Comparison of ENCODE assay signal across 11 mouse cellular contexts in genomic region chr9:92820721-92821120, GRCm38 (mm10).
A peak's percentile ranks its signal among the peaks of the same experiment; 100 is the strongest.
DNase-seq lines count a peak whose midpoint lies in the region; ATAC-seq and TF ChIP-seq lines count a peak whose summit lies in the region.
"Had no signal": no experiment of that assay in that cellular context is flagged by ENCODE, and none has a peak within 500 bp of the region (broad histone marks: within the 10 kb centered on the region; RNA-seq: fewer than 3 reads in every experiment).

No protein-coding gene starts in this region.

- peak; percentile 79 for ATAC-seq in kidney, embryonic 15.5 days (replicated peaks; ENCODE audit: low FRiP score)
- no peak for ATAC-seq in embryonic facial prominence, embryonic 13.5 days (ENCODE audit: insufficient number of reproducible peaks, insufficient read depth, low FRiP score, low TSS enrichment, low read depth)
- peak; percentile 66; the same call in 1 of the 2 replicates for ATAC-seq in midbrain, embryonic 14.5 days (ENCODE audit: low FRiP score, low TSS enrichment)
- no peak for ATAC-seq in inflammation-experienced regulatory T-cells, adult 6 months

- no peak for TF ChIP-seq CTCF in kidney, adult 2 months (conservative IDR thresholded peaks at IDR 0.05; ENCODE audit: insufficient read depth, insufficient read length, low read depth, low read length)

- H3K27me3 ChIP-seq in kidney, embryonic 15.5 days = no peaks in the 10 kb centered on the region
- H3K27me3 ChIP-seq in kidney, adult 2 months (replicated peaks; ENCODE audit: control insufficient read depth, insufficient read depth, low read length) = no peaks in the 10 kb centered on the region
- H3K27me3 ChIP-seq in embryonic facial prominence, embryonic 13.5 days = no peaks in the 10 kb centered on the region
- no peaks in the 10 kb centered on the region for H3K27me3 ChIP-seq in midbrain, embryonic 14.5 days (ENCODE audit: control insufficient read depth, insufficient read depth, low read length)
- H3K27me3 ChIP-seq: forebrain, embryonic 12.5 days; megakaryocyte, embryonic 14.5 days had no signal

- H3K9ac ChIP-seq in kidney, embryonic 15.5 days = no peak overlapping the region
- no peak overlapping the region for H3K9ac ChIP-seq in embryonic facial prominence, embryonic 13.5 days
- H3K9ac ChIP-seq in midbrain, embryonic 14.5 days (replicated peaks; ENCODE audit: low read length) = no peak overlapping the region
- H3K9ac ChIP-seq: forebrain, embryonic 12.5 days had no signal

- peak; percentile 9 for DNase-seq in adrenal gland, adult 2 months
- no peak for DNase-seq in adrenal gland, adult 8-10 months
- no peak for DNase-seq in kidney, adult 2 months
- peak; percentile 68 for DNase-seq in midbrain, embryonic 14.5 days
- DNase-seq in spleen, adult 12 weeks (ENCODE audit: low spot score) = no peak
- DNase-seq: kidney, adult 11 months had no signal

- TF ChIP-seq POLR2A in kidney, adult 2 months (IDR thresholded peaks at IDR 0.05; ENCODE audit: low read depth, low read length) = no peak

- H3K9me3 ChIP-seq in kidney, embryonic 15.5 days (replicated peaks) = no peaks in the 10 kb centered on the region
- H3K9me3 ChIP-seq in embryonic facial prominence, embryonic 13.5 days = no peaks in the 10 kb centered on the region
- no peaks in the 10 kb centered on the region for H3K9me3 ChIP-seq in midbrain, embryonic 14.5 days (ENCODE audit: control insufficient read depth, low read length)
- H3K9me3 ChIP-seq: forebrain, embryonic 12.5 days; megakaryocyte, embryonic 14.5 days had no signal

- no peak overlapping the region for H3K27ac ChIP-seq in kidney, embryonic 15.5 days
- no peak overlapping the region for H3K27ac ChIP-seq in kidney, adult 2 months (ENCODE audit: insufficient read depth, low read depth, low read length)
- H3K27ac ChIP-seq in embryonic facial prominence, embryonic 13.5 days = no peak overlapping the region
- H3K27ac ChIP-seq in midbrain, embryonic 14.5 days (replicated peaks; ENCODE audit: low read depth, low read length) = no peak overlapping the region
- H3K27ac ChIP-seq: forebrain, embryonic 12.5 days had no signal

- no peaks in the 10 kb centered on the region for H3K36me3 ChIP-seq in kidney, embryonic 15.5 days
- H3K36me3 ChIP-seq in kidney, adult 2 months (ENCODE audit: control insufficient read depth, insufficient read depth, low read length) = no peaks in the 10 kb centered on the region
- no peaks in the 10 kb centered on the region for H3K36me3 ChIP-seq in embryonic facial prominence, embryonic 13.5 days
- H3K36me3 ChIP-seq in midbrain, embryonic 14.5 days (ENCODE audit: control insufficient read depth, insufficient read depth, low read length) = no peaks in the 10 kb centered on the region
- H3K36me3 ChIP-seq: forebrain, embryonic 12.5 days had no signal

- peak overlapping the region; percentile 30 for H3K4me3 ChIP-seq in kidney, embryonic 15.5 days (replicated peaks)
- H3K4me3 ChIP-seq in kidney, adult 2 months (ENCODE audit: insufficient read depth, low read depth, low read length) = no peak overlapping the region
- peak overlapping the region; percentile 28 for H3K4me3 ChIP-seq in embryonic facial prominence, embryonic 13.5 days
- H3K4me3 ChIP-seq in midbrain, embryonic 14.5 days (replicated peaks; ENCODE audit: low read depth, low read length) = no peak overlapping the region
- H3K4me3 ChIP-seq: forebrain, embryonic 12.5 days; megakaryocyte, embryonic 14.5 days had no signal

- peak overlapping the region; percentile 52 for H3K4me2 ChIP-seq in kidney, embryonic 15.5 days
- H3K4me2 ChIP-seq in embryonic facial prominence, embryonic 13.5 days = peak overlapping the region; percentile 53
- H3K4me2 ChIP-seq in midbrain, embryonic 14.5 days (ENCODE audit: low read length) = peak overlapping the region; percentile 40
- H3K4me2 ChIP-seq: forebrain, embryonic 12.5 days had no signal

- H3K4me1 ChIP-seq in kidney, embryonic 15.5 days = no peaks in the 10 kb centered on the region
- no peaks in the 10 kb centered on the region for H3K4me1 ChIP-seq in kidney, adult 2 months (ENCODE audit: control insufficient read depth, insufficient read depth, low read length)
- H3K4me1 ChIP-seq in embryonic facial prominence, embryonic 13.5 days = 0 out of 2 replicates have a peak, but pooled peaks cover 4% of the 10 kb centered on the region
- no peaks in the 10 kb centered on the region for H3K4me1 ChIP-seq in midbrain, embryonic 14.5 days (ENCODE audit: control insufficient read depth, insufficient read depth, low read length)
- H3K4me1 ChIP-seq: forebrain, embryonic 12.5 days; megakaryocyte, embryonic 14.5 days had no signal

- 22% methylated on average over 11 of the region's 11 CpGs for whole genome bisulfite sequencing in kidney, embryonic 15.5 days
- 27% methylated on average over 11 of the region's 11 CpGs for WGBS in kidney, adult 2 months
- WGBS in embryonic facial prominence, embryonic 13.5 days = 28% methylated on average over 11 of the region's 11 CpGs
- WGBS in midbrain, embryonic 14.5 days = 25% methylated on average over 11 of the region's 11 CpGs

Comparison
In these comparisons a context has a peak if more than half of its experiments do, and no peak if none do; other contexts are left out.
1. DNase-seq: peak in adrenal gland, adult 2 months (single experiment) and midbrain, embryonic 14.5 days (single experiment); none in adrenal gland, adult 8-10 months (single experiment), kidney, adult 2 months (single experiment) and spleen, adult 12 weeks (single experiment).
2. H3K4me3 ChIP-seq: peak in kidney, embryonic 15.5 days (single experiment) and embryonic facial prominence, embryonic 13.5 days (single experiment); none in kidney, adult 2 months (single experiment) and midbrain, embryonic 14.5 days (single experiment).
3. ATAC-seq: peak in kidney, embryonic 15.5 days (single experiment) and midbrain, embryonic 14.5 days (single experiment); none in embryonic facial prominence, embryonic 13.5 days (single experiment) and inflammation-experienced regulatory T-cells, adult 6 months (single experiment).
4. Peak in every context shown above with its lines, with median percentiles within 50 percentile points of each other: H3K4me2 ChIP-seq.